Comparison of ENCODE assay signal across 15 mouse cellular contexts in the genomic region with DNA sequence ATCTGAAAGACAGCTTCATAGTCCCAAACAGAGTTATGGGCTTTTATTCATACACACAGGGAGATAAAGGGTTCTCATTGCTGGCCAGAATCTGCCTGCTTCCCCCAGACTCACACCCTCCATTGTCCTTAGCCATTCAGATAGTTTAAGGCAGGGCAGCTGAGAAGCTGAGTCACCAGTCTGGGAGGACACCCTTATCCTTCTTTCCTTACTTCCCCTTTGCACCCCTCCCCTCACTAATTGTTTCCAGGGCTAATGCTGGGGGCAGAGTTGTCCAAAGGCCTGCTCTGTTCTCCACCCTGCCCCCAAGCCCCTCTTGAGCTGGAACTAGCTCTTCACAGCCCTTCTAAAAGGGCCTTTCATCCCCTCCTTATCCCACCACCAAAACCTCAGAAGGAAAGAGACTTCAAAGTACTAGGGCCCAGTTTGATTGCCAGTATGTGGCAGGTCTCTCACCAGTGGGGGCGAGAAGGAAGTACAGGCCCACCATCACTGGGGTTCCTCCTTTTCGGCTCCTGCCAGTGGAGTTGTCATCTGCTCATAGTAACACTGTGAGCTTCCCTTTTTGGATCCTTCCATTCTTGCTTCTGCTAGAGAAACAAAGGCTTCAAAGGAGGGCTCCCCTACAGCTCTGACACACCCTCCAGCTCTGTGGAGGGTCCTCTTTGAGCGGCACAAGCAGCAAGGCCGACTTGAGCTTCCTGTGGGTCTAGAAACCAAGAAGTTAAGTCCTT. TPM values are rescaled to one million over a fixed set of nuclear protein-coding genes. Genes with fewer than 3 reads are reported as not detected.
DNase-seq lines count a peak whose midpoint lies in the region; ATAC-seq and TF ChIP-seq lines count a peak whose summit lies in the region.
"Had no signal": no experiment of that assay in that cellular context is flagged by ENCODE, and none has a peak within 500 bp of the region (broad histone marks: within the 10 kb centered on the region; RNA-seq: fewer than 3 reads in every experiment).

No protein-coding gene starts in this region.

- H3K4me3 ChIP-seq in liver, postnatal 0 days (ENCODE audit: low read depth, low read length), result no peak overlapping the region
- no peak overlapping the region for H3K4me3 ChIP-seq in liver, embryonic 12.5 days
- H3K4me3 ChIP-seq in embryonic facial prominence, embryonic 14.5 days (ENCODE audit: low read depth, low read length), result no peak overlapping the region
- no peak overlapping the region for H3K4me3 ChIP-seq in forebrain, embryonic 11.5 days (ENCODE audit: low read depth, low read length)
- H3K4me3 ChIP-seq: forebrain, embryonic 15.5 days; intestine, embryonic 15.5 days; neural tube, embryonic 12.5 days had no signal

- peak overlapping the region; percentile 71 for H3K27ac ChIP-seq in liver, postnatal 0 days (ENCODE audit: low read depth)
- no peak overlapping the region for H3K27ac ChIP-seq in liver, embryonic 12.5 days
- H3K27ac ChIP-seq in embryonic facial prominence, embryonic 14.5 days (replicated peaks; ENCODE audit: low read depth, low read length), result no peak overlapping the region
- H3K27ac ChIP-seq in forebrain, embryonic 11.5 days (ENCODE audit: low read depth, low read length), result no peak overlapping the region
- H3K27ac ChIP-seq: forebrain, embryonic 15.5 days; intestine, embryonic 15.5 days; neural tube, embryonic 12.5 days had no signal

- no peak overlapping the region for H3K4me2 ChIP-seq in liver, postnatal 0 days (ENCODE audit: low read depth, low read length)
- H3K4me2 ChIP-seq in liver, embryonic 12.5 days, result no peak overlapping the region
- no peak overlapping the region for H3K4me2 ChIP-seq in embryonic facial prominence, embryonic 14.5 days (ENCODE audit: low read depth, low read length)
- no peak overlapping the region for H3K4me2 ChIP-seq in forebrain, embryonic 11.5 days (ENCODE audit: low read depth, low read length, severe bottlenecking)
- H3K4me2 ChIP-seq: forebrain, embryonic 15.5 days; intestine, embryonic 15.5 days; neural tube, embryonic 12.5 days had no signal

- no peak for TF ChIP-seq CTCF in liver, postnatal 0 days (IDR thresholded peaks at IDR 0.05; ENCODE audit: low read depth)

- H3K27me3 ChIP-seq in liver, postnatal 0 days (ENCODE audit: insufficient read depth, low read length), result no peaks in the 10 kb centered on the region
- no peaks in the 10 kb centered on the region for H3K27me3 ChIP-seq in liver, embryonic 12.5 days (replicated peaks)
- no peaks in the 10 kb centered on the region for H3K27me3 ChIP-seq in embryonic facial prominence, embryonic 14.5 days (replicated peaks; ENCODE audit: control insufficient read depth, insufficient read depth, low read length)
- no peaks in the 10 kb centered on the region for H3K27me3 ChIP-seq in forebrain, embryonic 11.5 days (ENCODE audit: control insufficient read depth, insufficient read depth, low read length)
- H3K27me3 ChIP-seq: forebrain, embryonic 15.5 days; intestine, embryonic 15.5 days; neural tube, embryonic 12.5 days; Patski had no signal

- peaks cover 2% of the 10 kb centered on the region; the same call in 1 of the 2 replicates for H3K4me1 ChIP-seq in liver, postnatal 0 days (ENCODE audit: insufficient read depth)
- H3K4me1 ChIP-seq in liver, embryonic 12.5 days, result peaks cover 10% of the 10 kb centered on the region; the same call in 1 of the 2 replicates
- H3K4me1 ChIP-seq in embryonic facial prominence, embryonic 14.5 days (ENCODE audit: control insufficient read depth, insufficient read depth, low read length), result peaks cover 7% of the 10 kb centered on the region; the same call in 1 of the 2 replicates
- peaks cover 9% of the 10 kb centered on the region for H3K4me1 ChIP-seq in forebrain, embryonic 11.5 days (replicated peaks; ENCODE audit: control insufficient read depth, insufficient read depth, low read length)
- H3K4me1 ChIP-seq: intestine, embryonic 15.5 days had no signal

- ATAC-seq in liver, postnatal 0 days, result peak; percentile 55; the same call in 1 of the 2 replicates
- ATAC-seq in liver, embryonic 12.5 days, result no peak
- no peak for ATAC-seq in embryonic facial prominence, embryonic 14.5 days (ENCODE audit: low read depth)
- peak; percentile 74 for ATAC-seq in neutrophil, adult 5-6 weeks (ENCODE audit: extremely low read depth, insufficient number of reproducible peaks, low FRiP score, poor library complexity, severe bottlenecking)
- ATAC-seq in forebrain, embryonic 11.5 days (replicated peaks; ENCODE audit: low FRiP score), result no peak
- ATAC-seq: forebrain, embryonic 15.5 days; intestine, embryonic 15.5 days; midbrain, embryonic 16.5 days; Patski had no signal

- no peak overlapping the region for H3K9ac ChIP-seq in liver, postnatal 0 days (replicated peaks)
- H3K9ac ChIP-seq in liver, embryonic 12.5 days, result no peak overlapping the region
- no peak overlapping the region for H3K9ac ChIP-seq in embryonic facial prominence, embryonic 14.5 days (ENCODE audit: low read depth, low read length)
- no peak overlapping the region for H3K9ac ChIP-seq in forebrain, embryonic 11.5 days (ENCODE audit: low read length)
- H3K9ac ChIP-seq: forebrain, embryonic 15.5 days; intestine, embryonic 15.5 days; neural tube, embryonic 12.5 days had no signal

- TF ChIP-seq EP300 in liver, postnatal 0 days (IDR thresholded peaks at IDR 0.05; ENCODE audit: low read depth), result no peak

- no peak for DNase-seq in liver, postnatal 0 days
- DNase-seq in ZHBTc4 (ENCODE audit: low read depth, low spot score) (peak; percentile 86), adipocyte (ENCODE audit: low spot score) (no peak)
- peak; percentile 35 for DNase-seq in embryonic facial prominence, embryonic 14.5 days (ENCODE audit: low spot score)
- no peak for DNase-seq in forebrain, embryonic 11.5 days (ENCODE audit: low spot score)
- DNase-seq: cerebellum, adult 8-10 months; heart, postnatal 4 days; right cerebral cortex, postnatal 4 days had no signal

- no peaks in the 10 kb centered on the region for H3K9me3 ChIP-seq in liver, postnatal 0 days (ENCODE audit: low read length)
- H3K9me3 ChIP-seq in liver, embryonic 12.5 days (replicated peaks), result no peaks in the 10 kb centered on the region
- H3K9me3 ChIP-seq in embryonic facial prominence, embryonic 14.5 days (ENCODE audit: control insufficient read depth, low read length), result peaks cover 4% of the 10 kb centered on the region; the same call in 1 of the 2 replicates
- no peaks in the 10 kb centered on the region for H3K9me3 ChIP-seq in forebrain, embryonic 11.5 days (ENCODE audit: control insufficient read depth, low read length)
- H3K9me3 ChIP-seq: forebrain, embryonic 15.5 days; intestine, embryonic 15.5 days; neural tube, embryonic 12.5 days had no signal

- H3K36me3 ChIP-seq in liver, postnatal 0 days (replicated peaks; ENCODE audit: insufficient read depth, low read length), result no peaks in the 10 kb centered on the region
- no peaks in the 10 kb centered on the region for H3K36me3 ChIP-seq in liver, embryonic 12.5 days
- H3K36me3 ChIP-seq in embryonic facial prominence, embryonic 14.5 days (ENCODE audit: control insufficient read depth, insufficient read depth, low read length), result no peaks in the 10 kb centered on the region
- no peaks in the 10 kb centered on the region for H3K36me3 ChIP-seq in forebrain, embryonic 11.5 days (ENCODE audit: control insufficient read depth, insufficient read depth, low read length)
- H3K36me3 ChIP-seq: forebrain, embryonic 15.5 days; intestine, embryonic 15.5 days; neural tube, embryonic 12.5 days had no signal

- whole genome bisulfite sequencing in liver, postnatal 0 days (ENCODE audit: insufficient replicate concordance), result 29% methylated on average over 4 of the region's 4 CpGs
- 20% methylated on average over 4 of the region's 4 CpGs for WGBS in liver, embryonic 12.5 days (ENCODE audit: insufficient replicate concordance)
- 19% methylated on average over 4 of the region's 4 CpGs for WGBS in embryonic facial prominence, embryonic 14.5 days
- WGBS in forebrain, embryonic 11.5 days, result 47% methylated on average over 4 of the region's 4 CpGs

RNA-seq across cellular contexts. Expression of gene Nrp2, which starts 24.3 kb away (rescaled TPM):
- 0.86 and 0.96 TPM in 2 replicates for polyA plus RNA-seq in liver, postnatal 0 days (2015; fragmentation: Nextera tagmentation; extraction: Ambion mirVana)
- 2.0 and 2.5 TPM in 2 replicates for polyA plus RNA-seq in liver, embryonic 12.5 days (2016; fragmentation: Nextera tagmentation; extraction: Ambion mirVana)
- polyA plus RNA-seq in embryonic facial prominence, embryonic 14.5 days (2014; fragmentation: Nextera tagmentation; extraction: Ambion mirVana), result 41.6 and 42.1 TPM in 2 replicates
- total RNA-seq in neutrophil, adult 5-6 weeks (2017), result 1.6 TPM in 2 replicates
- 20.7 and 21.1 TPM in 2 replicates for polyA plus RNA-seq in forebrain, embryonic 11.5 days (2014; fragmentation: Nextera tagmentation; extraction: Ambion mirVana)

Comparison
In these comparisons a context has a peak if more than half of its experiments do, and no peak if none do; other contexts are left out.
1. ATAC-seq: peak in liver, postnatal 0 days (single experiment) and neutrophil, adult 5-6 weeks (single experiment); none in liver, embryonic 12.5 days (single experiment), embryonic facial prominence, embryonic 14.5 days (single experiment) and forebrain, embryonic 11.5 days (single experiment).
2. DNase-seq: peak in ZHBTc4 (single experiment) and embryonic facial prominence, embryonic 14.5 days (single experiment); none in liver, postnatal 0 days (single experiment), adipocyte (single experiment) and forebrain, embryonic 11.5 days (single experiment).